Mouse (Mus musculus): ENCODE measurements around the gene Tsc22d2. TPM values are rescaled to one million over a fixed set of nuclear protein-coding genes. Genes with fewer than 3 reads are reported as not detected.
"Not testable (repeated sequence)": the region's sequence is repeated elsewhere in the genome, so short reads cannot be mapped to it uniquely, and the experiment has no call there.

The Tsc22d2 gene
- polyA plus RNA-seq, 1 experiment from 2014 or later, result 8.6 TPM

- no peak overlapping the region for H3K9ac ChIP-seq
- H3K4me1 ChIP-seq (replicated peaks), result no peaks in the 10 kb centered on the region
- no peak for ATAC-seq (ENCODE audit: low read depth)
- no peaks in the 10 kb centered on the region for H3K27me3 ChIP-seq
- WGBS, result 82% methylated on average over 4 of the region's 4 CpGs
- H3K27ac ChIP-seq (replicated peaks), result no peak overlapping the region
- no peaks in the 10 kb centered on the region for H3K9me3 ChIP-seq
- no peak overlapping the region for H3K4me2 ChIP-seq
- H3K4me3 ChIP-seq, result no peak overlapping the region
- H3K36me3 ChIP-seq, result no peaks in the 10 kb centered on the region
These were observed 40.1 kb downstream of the Tsc22d2 start for GRCm38 (mm10) chr3:58454414-58455205.

- WGBS, result 74% methylated on average over 3 of the region's 3 CpGs
- H3K36me3 ChIP-seq, result peaks cover 4% of the 10 kb centered on the region
- H3K27me3 ChIP-seq, result no peaks in the 10 kb centered on the region
- H3K27ac ChIP-seq (replicated peaks), result no peak overlapping the region
- no peaks in the 10 kb centered on the region for H3K9me3 ChIP-seq
- no peak for ATAC-seq (ENCODE audit: low read depth)
- H3K4me3 ChIP-seq, result no peak overlapping the region
- H3K4me1 ChIP-seq (replicated peaks), result no peaks in the 10 kb centered on the region
- no peak overlapping the region for H3K9ac ChIP-seq
- no peak overlapping the region for H3K4me2 ChIP-seq
These were observed 40.7 kb downstream of the Tsc22d2 start for GRCm38 (mm10) chr3:58455255-58455654.

GRCm38 (mm10) chr3:58469655-58470437 lies 55.3 kb downstream of the Tsc22d2 start:
- no peak overlapping the region for H3K4me2 ChIP-seq
- H3K27me3 ChIP-seq, result no peaks in the 10 kb centered on the region
- no peak overlapping the region for H3K4me3 ChIP-seq
- ATAC-seq (ENCODE audit: low read depth), result no peak
- no peak overlapping the region for H3K9ac ChIP-seq
- no peaks in the 10 kb centered on the region for H3K36me3 ChIP-seq
- no peak overlapping the region for H3K27ac ChIP-seq (replicated peaks)
- 76% methylated on average over 9 of the region's 9 CpGs for WGBS
- H3K4me1 ChIP-seq (replicated peaks), result no peaks in the 10 kb centered on the region
- no peaks in the 10 kb centered on the region for H3K9me3 ChIP-seq

GRCm38 (mm10) chr3:58475298-58475697 lies 60.8 kb downstream of the Tsc22d2 start:
- not testable (repeated sequence) for H3K36me3 ChIP-seq; H3K9me3 ChIP-seq; H3K9ac ChIP-seq; H3K4me3 ChIP-seq; H3K27me3 ChIP-seq; H3K4me1 ChIP-seq (replicated peaks); H3K27ac ChIP-seq (replicated peaks); H3K4me2 ChIP-seq; ATAC-seq (ENCODE audit: low read depth)
- 88% methylated on average over 1 of the region's 1 CpGs for whole genome bisulfite sequencing

GRCm38 (mm10) chr3:58478755-58479455 lies 64.4 kb downstream of the Tsc22d2 start:
- H3K27ac ChIP-seq (replicated peaks), result no peak overlapping the region
- H3K27me3 ChIP-seq, result no peaks in the 10 kb centered on the region
- H3K4me1 ChIP-seq (replicated peaks), result no peaks in the 10 kb centered on the region
- 91% methylated on average over 2 of the region's 2 CpGs for WGBS
- no peak for ATAC-seq (ENCODE audit: low read depth)
- no peak overlapping the region for H3K4me3 ChIP-seq
- no peaks in the 10 kb centered on the region for H3K36me3 ChIP-seq
- H3K9ac ChIP-seq, result no peak overlapping the region
- no peak overlapping the region for H3K4me2 ChIP-seq
- H3K9me3 ChIP-seq, result no peaks in the 10 kb centered on the region

- WGBS, result 70% methylated on average over 7 of the region's 7 CpGs
These were observed 71.4 kb downstream of the Tsc22d2 start for GRCm38 (mm10) chr3:58485883-58486282.

GRCm38 (mm10) chr3:58487121-58487520 lies 72.6 kb downstream of the Tsc22d2 start:
- H3K4me2 ChIP-seq, result no peak overlapping the region
- WGBS, result 70% methylated on average over 3 of the region's 3 CpGs
- H3K36me3 ChIP-seq, result no peaks in the 10 kb centered on the region
- no peak for ATAC-seq (ENCODE audit: low read depth)
- H3K27me3 ChIP-seq, result no peaks in the 10 kb centered on the region
- no peaks in the 10 kb centered on the region for H3K9me3 ChIP-seq
- H3K4me3 ChIP-seq, result no peak overlapping the region
- H3K4me1 ChIP-seq (replicated peaks), result no peaks in the 10 kb centered on the region
- H3K9ac ChIP-seq, result no peak overlapping the region
- no peak overlapping the region for H3K27ac ChIP-seq (replicated peaks)

More at GRCm38 (mm10) chr3:58485883-58486282, 71.4 kb downstream of the Tsc22d2 start:
- no peaks in the 10 kb centered on the region for H3K27me3 ChIP-seq
- H3K4me1 ChIP-seq (replicated peaks), result no peaks in the 10 kb centered on the region
- ATAC-seq (ENCODE audit: low read depth), result no peak
- H3K36me3 ChIP-seq, result no peaks in the 10 kb centered on the region
- H3K4me3 ChIP-seq, result no peak overlapping the region
- no peaks in the 10 kb centered on the region for H3K9me3 ChIP-seq
- H3K27ac ChIP-seq (replicated peaks), result no peak overlapping the region
- H3K9ac ChIP-seq, result no peak overlapping the region
- H3K4me2 ChIP-seq, result no peak overlapping the region

GRCm38 (mm10) chr3:58487999-58488775 lies 73.7 kb downstream of the Tsc22d2 start:
- no peaks in the 10 kb centered on the region for H3K27me3 ChIP-seq
- H3K27ac ChIP-seq (replicated peaks), result no peak overlapping the region
- H3K4me2 ChIP-seq, result no peak overlapping the region
- 76% methylated on average over 8 of the region's 8 CpGs for WGBS
- no peaks in the 10 kb centered on the region for H3K4me1 ChIP-seq (replicated peaks)
- H3K9ac ChIP-seq, result no peak overlapping the region
- no peaks in the 10 kb centered on the region for H3K36me3 ChIP-seq
- H3K4me3 ChIP-seq, result no peak overlapping the region
- no peak for ATAC-seq (ENCODE audit: low read depth)
- no peaks in the 10 kb centered on the region for H3K9me3 ChIP-seq

- H3K36me3 ChIP-seq, result no peaks in the 10 kb centered on the region
These were observed 76.3 kb downstream of the Tsc22d2 start for GRCm38 (mm10) chr3:58490787-58491186.

GRCm38 (mm10) chr3:58493621-58494020 lies 79.1 kb downstream of the Tsc22d2 start:
- Histone ChIP-seq H3K27ac (replicated peaks) (no peak overlapping the region), H3K4me3 (no peak overlapping the region), H3K27me3 (no peaks in the 10 kb centered on the region), H3K9me3 (no peaks in the 10 kb centered on the region), H3K4me2 (no peak overlapping the region), H3K4me1 (replicated peaks) (no peaks in the 10 kb centered on the region), H3K36me3 (no peaks in the 10 kb centered on the region), H3K9ac (no peak overlapping the region)
- 82% methylated on average over 4 of the region's 4 CpGs for WGBS
- ATAC-seq (ENCODE audit: low read depth), result no peak

More at GRCm38 (mm10) chr3:58490787-58491186, 76.3 kb downstream of the Tsc22d2 start:
- Histone ChIP-seq H3K27ac (replicated peaks) (no peak overlapping the region), H3K4me1 (replicated peaks) (no peaks in the 10 kb centered on the region), H3K9ac (no peak overlapping the region), H3K9me3 (no peaks in the 10 kb centered on the region), H3K4me2 (no peak overlapping the region), H3K4me3 (no peak overlapping the region), H3K27me3 (no peaks in the 10 kb centered on the region)
- 77% methylated on average over 7 of the region's 7 CpGs for WGBS
- no peak for ATAC-seq (ENCODE audit: low read depth)

- Histone ChIP-seq H3K36me3 (no peaks in the 10 kb centered on the region), H3K4me2 (no peak overlapping the region), H3K9me3 (no peaks in the 10 kb centered on the region), H3K4me1 (replicated peaks) (no peaks in the 10 kb centered on the region), H3K4me3 (no peak overlapping the region), H3K27me3 (no peaks in the 10 kb centered on the region), H3K9ac (no peak overlapping the region), H3K27ac (replicated peaks) (no peak overlapping the region)
- WGBS, result 78% methylated on average over 2 of the region's 2 CpGs
- no peak for ATAC-seq (ENCODE audit: low read depth)
These were observed 87.4 kb downstream of the Tsc22d2 start for GRCm38 (mm10) chr3:58501961-58502360.
